Mouse (Mus musculus) liver, adult 2 months (tissue): ENCODE results near the gene Prg3. TPM values are rescaled to one million over a fixed set of nuclear protein-coding genes. Genes with fewer than 3 reads are reported as not detected.

Experiments
- DNase-seq: peaks from one replicate; pipeline ENCODE4 v3.0.0-alpha.2; 2011; ENCODE audit warnings: low read depth, low spot score; ENCODE audit errors: extremely low read depth
- H3K27ac ChIP-seq: fragments of 200-500 bp; replicated peaks from 2 replicates; pipeline ENCODE4 v1.5.1; 2012; ENCODE audit warnings: low read depth, mild to moderate bottlenecking, control low read depth, inconsistent platforms, low read length; ENCODE audit not compliant: insufficient read depth
- H3K27me3 ChIP-seq: fragments of 200-500 bp; 2 replicates; pipeline ENCODE4 v1.6.1; 2012; ENCODE audit warnings: mild to moderate bottlenecking, moderate library complexity, low read length, inconsistent platforms; ENCODE audit not compliant: control insufficient read depth, insufficient read depth
- H3K36me3 ChIP-seq: fragments of 200-500 bp; 2 replicates; pipeline ENCODE4 v1.6.1; 2012; ENCODE audit warnings: low read length, inconsistent platforms; ENCODE audit not compliant: control insufficient read depth, insufficient read depth
- H3K4me1 ChIP-seq: fragments of 200-500 bp; 2 replicates; pipeline ENCODE4 v1.6.1; 2011; ENCODE audit warnings: low read length; ENCODE audit not compliant: control insufficient read depth, insufficient read depth
- H3K4me3 ChIP-seq: fragments of 200-500 bp; 2 replicates; pipeline ENCODE4 v1.5.1; 2011; ENCODE audit warnings: low read depth, mild to moderate bottlenecking, control low read depth, low read length, moderate library complexity; ENCODE audit not compliant: insufficient read depth
- H3K79me2 ChIP-seq: fragments of 200-500 bp; 2 replicates; pipeline ENCODE4 v1.6.1; 2012; ENCODE audit warnings: inconsistent platforms, mild to moderate bottlenecking, low read length, moderate library complexity; ENCODE audit not compliant: control insufficient read depth, insufficient read depth
- H3K9ac ChIP-seq: fragments of 200-500 bp; 2 replicates; pipeline ENCODE4 v1.6.1; 2012; ENCODE audit warnings: low read depth, mild to moderate bottlenecking, control low read depth, inconsistent platforms, low read length
- CTCF ChIP-seq: fragments of 200-500 bp; IDR thresholded peaks from 2 replicates; pipeline ENCODE4 v1.5.1; 2011; ENCODE audit warnings: low read depth, low read length, control low read depth
- POLR2A ChIP-seq: fragments of 200-500 bp; IDR thresholded peaks from 2 replicates; pipeline ENCODE4 v1.6.1; 2011; ENCODE audit warnings: low read length, control low read depth; ENCODE audit not compliant: insufficient read depth; ENCODE audit errors: extremely low read depth
- WGBS: fragments of 180-500 bp; shearing (Covaris S2); methylation state at CpG from one replicate; pipeline ENCODE4 v1.1.7; 2018; 5-methylcytosine and 5-hydroxymethylcytosine counted together
- polyA plus RNA-seq: library from polyadenylated mRNA; depleted of rRNA; stranded (reverse); fragments of >200 nt; gene quantifications from 2 replicates; pipeline ENCODE4 v1.2.3, GENCODE M21; 2012
- total RNA-seq: library from RNA; depleted of rRNA; stranded (reverse); fragments of >200 nt; gene quantifications from 2 replicates; pipeline ENCODE4 v1.2.3, GENCODE M21; 2014

The Prg3 gene
- total and polyA plus RNA-seq, 2 experiments = not detected

DNA sequence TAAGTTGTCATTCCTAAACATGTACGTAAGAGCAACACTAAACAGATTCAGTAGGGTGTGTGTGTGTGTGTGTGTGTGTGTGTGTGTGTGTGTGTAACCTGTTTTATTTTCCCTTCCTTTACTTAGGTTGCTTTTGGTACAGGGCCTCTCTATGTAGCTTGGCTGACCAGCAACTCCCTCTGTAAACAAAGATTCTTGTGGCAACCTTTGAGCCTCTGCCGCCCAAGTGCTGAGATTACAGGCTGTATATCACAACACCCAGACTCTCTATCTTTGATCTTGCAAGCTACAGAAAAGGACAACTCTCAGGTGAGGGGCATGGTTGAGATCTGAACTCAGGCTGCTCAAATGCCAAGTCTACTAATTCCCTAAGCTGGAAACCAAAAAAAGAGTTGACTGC is 21.2 kb downstream of the Prg3 start:
- TF ChIP-seq CTCF (no peak), POLR2A (no peak)
- H3K27ac ChIP-seq = no peak overlapping the region
- no peaks in the 10 kb centered on the region for H3K27me3 ChIP-seq
- 32% methylated on average over 2 of the region's 2 CpGs for WGBS
- H3K4me3 ChIP-seq = no peak overlapping the region
- no peaks in the 10 kb centered on the region for H3K79me2 ChIP-seq
- no peaks in the 10 kb centered on the region for H3K36me3 ChIP-seq
- DNase-seq = peak; percentile 42
- peaks cover 3% of the 10 kb centered on the region; the same call in 1 of the 2 replicates for H3K4me1 ChIP-seq
- H3K9ac ChIP-seq = no peak overlapping the region

DNA sequence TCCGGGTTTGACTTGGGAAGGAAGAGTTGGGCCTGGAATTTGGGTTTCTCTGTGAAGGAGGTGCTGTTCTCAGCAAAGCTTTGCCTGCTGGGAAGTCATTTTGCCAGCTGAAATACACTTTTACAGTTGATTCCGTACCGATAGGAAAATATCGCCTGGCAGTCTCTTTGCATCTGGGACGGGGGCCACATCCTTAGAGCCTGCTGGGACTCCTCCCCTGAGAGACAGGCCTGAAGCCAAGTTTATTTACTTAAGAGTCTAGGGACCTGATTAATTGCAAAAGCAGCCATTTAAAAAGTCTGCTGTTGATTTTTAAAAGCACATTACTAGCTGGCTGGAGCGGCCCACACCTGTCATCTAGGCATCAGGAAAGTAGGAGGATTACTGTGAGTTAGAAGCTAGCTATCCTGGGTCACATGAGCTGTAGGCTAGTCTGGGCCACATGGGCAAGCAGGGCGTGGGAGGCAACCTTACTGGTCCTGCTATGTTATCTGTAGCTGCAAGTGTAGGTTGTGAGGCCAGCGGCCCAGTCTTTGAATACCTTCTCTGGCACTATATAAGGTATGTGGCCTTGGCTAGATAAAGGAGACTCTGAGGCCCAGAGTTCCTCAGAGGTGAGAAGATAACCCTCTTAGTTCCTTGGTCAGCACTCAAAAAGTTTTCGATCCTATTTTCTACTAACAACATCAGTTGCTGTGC is 24.0 kb downstream of the Prg3 start:
- H3K4me1 ChIP-seq = peaks cover 3% of the 10 kb centered on the region; the same call in 1 of the 2 replicates
- TF ChIP-seq POLR2A (no peak), CTCF (no peak)
- no peak overlapping the region for H3K4me3 ChIP-seq

DNA sequence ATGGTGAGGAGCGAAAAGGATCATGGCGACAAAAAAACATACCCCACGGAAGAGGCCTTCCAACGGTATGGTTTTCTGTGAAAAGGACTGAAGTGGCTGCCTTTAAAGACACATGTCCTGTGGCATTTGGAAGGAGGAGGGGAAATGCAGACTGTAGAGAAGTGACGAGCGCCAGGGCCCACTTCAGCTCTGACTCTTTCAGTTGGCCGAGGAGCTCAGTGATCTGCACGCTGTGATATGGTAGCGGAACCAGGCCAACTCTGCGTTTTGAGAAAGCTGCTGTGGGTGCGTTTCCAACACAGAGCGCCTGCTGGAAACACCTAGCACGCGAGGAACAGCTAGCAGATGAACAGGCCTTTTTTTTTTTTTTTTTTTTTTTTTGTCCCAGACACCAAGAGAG is 24.7 kb downstream of the Prg3 start:
- no peak overlapping the region for H3K9ac ChIP-seq
- DNase-seq = no peak

More for the DNA sequence above, 24.0 kb downstream of the Prg3 start:
- no peaks in the 10 kb centered on the region for H3K36me3 ChIP-seq
- WGBS = 78% methylated on average over 9 of the region's 9 CpGs
- H3K27me3 ChIP-seq = no peaks in the 10 kb centered on the region
- no peak for DNase-seq
- H3K9ac ChIP-seq = no peak overlapping the region
- H3K79me2 ChIP-seq = no peaks in the 10 kb centered on the region
- H3K27ac ChIP-seq = no peak overlapping the region

DNA sequence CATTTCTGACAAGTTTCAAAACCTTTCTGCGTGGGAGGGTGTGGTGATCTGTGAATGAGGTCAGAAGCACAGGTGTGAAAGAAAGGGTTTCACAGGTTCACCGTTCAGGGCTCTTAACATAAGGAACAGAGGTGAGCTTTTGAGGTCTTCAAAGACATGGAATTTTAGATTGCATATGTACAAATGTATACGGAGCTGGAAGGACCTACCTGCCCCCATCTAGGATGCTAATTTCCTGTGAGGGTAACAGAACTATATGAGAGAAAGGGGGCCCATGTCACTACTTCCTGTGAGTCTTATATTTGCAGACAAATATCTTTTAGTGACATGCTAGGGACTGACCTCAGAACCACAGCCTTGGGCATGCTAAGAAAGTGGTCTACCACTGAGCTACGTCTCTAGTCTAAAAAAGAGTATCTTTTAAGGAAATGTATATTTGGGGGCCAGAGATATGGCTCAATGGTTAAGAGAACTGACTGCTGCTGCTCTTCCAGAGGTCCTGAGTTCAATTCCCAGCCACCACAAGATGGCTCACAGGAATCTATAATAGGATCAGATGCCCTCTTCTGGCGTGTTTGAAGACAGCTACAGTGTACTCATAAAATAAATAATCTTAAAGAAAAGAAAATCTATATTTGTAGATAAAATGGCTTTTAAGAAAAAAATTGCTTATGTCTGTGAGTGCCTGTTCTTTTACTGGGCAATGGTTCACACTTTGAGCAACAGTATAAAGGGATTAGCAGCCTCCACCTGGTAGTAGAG is 26.0 kb downstream of the Prg3 start:
- Histone ChIP-seq H3K79me2 (no peaks in the 10 kb centered on the region), H3K36me3 (no peaks in the 10 kb centered on the region), H3K27me3 (no peaks in the 10 kb centered on the region), H3K27ac (no peak overlapping the region), H3K9ac (no peak overlapping the region), H3K4me1 (peaks cover 3% of the 10 kb centered on the region; the same call in 1 of the 2 replicates), H3K4me3 (no peak overlapping the region)
- TF ChIP-seq POLR2A = no peak
- no peak for TF ChIP-seq CTCF
- WGBS = 87% methylated on average over 5 of the region's 5 CpGs
- no peak for DNase-seq

More for the DNA sequence above, 24.7 kb downstream of the Prg3 start:
- WGBS = 93% methylated on average over 14 of the region's 14 CpGs
- no peaks in the 10 kb centered on the region for H3K27me3 ChIP-seq
- H3K79me2 ChIP-seq = no peaks in the 10 kb centered on the region
- TF ChIP-seq POLR2A (no peak), CTCF (no peak)
- no peak overlapping the region for H3K27ac ChIP-seq
- no peaks in the 10 kb centered on the region for H3K36me3 ChIP-seq
- H3K4me3 ChIP-seq = no peak overlapping the region
- H3K4me1 ChIP-seq = peaks cover 3% of the 10 kb centered on the region; the same call in 1 of the 2 replicates

DNA sequence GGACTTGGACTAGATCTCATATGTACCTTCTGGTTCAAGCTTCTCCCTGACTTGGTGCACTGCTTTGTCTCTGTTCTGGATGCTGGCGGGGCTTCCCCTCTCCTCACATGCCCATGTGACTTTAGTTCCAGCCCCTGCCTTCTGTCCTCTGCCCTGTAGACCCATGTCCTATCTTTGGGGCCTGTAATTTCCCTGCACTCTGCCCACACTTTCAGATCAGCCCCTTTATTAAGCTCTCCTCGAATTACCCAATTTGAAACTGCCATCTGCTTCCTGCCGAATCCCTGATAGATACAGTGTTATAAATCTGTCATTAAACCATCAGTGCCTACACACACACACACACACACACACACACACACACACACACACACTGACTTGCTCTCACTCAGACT is 26.6 kb downstream of the Prg3 start:
- no peak overlapping the region for H3K27ac ChIP-seq

More for the DNA sequence above, 26.6 kb downstream of the Prg3 start:
- Histone ChIP-seq H3K79me2 (no peaks in the 10 kb centered on the region), H3K4me1 (no peaks in the 10 kb centered on the region), H3K4me3 (no peak overlapping the region), H3K27me3 (no peaks in the 10 kb centered on the region), H3K36me3 (no peaks in the 10 kb centered on the region), H3K9ac (no peak overlapping the region)
- no peak for TF ChIP-seq POLR2A
- no peak for TF ChIP-seq CTCF
- no peak for DNase-seq
- 72% methylated on average over 3 of the region's 3 CpGs for WGBS
